Mouse (Mus musculus) spleen, adult 10 weeks (tissue): ENCODE results near the gene Acer2. TPM values are rescaled to one million over a fixed set of nuclear protein-coding genes. Genes with fewer than 3 reads are reported as not detected.

Experiments used
- polyA plus RNA-seq: library from polyadenylated mRNA; stranded (reverse); fragments of 350-450 nt; fragmentation: Illumina TruSeq; extraction: RNeasy Lipid Tissue Mini Kit (QIAGEN cat#74804); gene quantifications from one replicate; pipeline ENCODE4 v1.2.3, GENCODE M21; 2015; ENCODE audit warnings: low replicate concordance; ENCODE audit not compliant: insufficient read depth

Gene Acer2
- 4.2 TPM for polyA plus RNA-seq

DNA sequence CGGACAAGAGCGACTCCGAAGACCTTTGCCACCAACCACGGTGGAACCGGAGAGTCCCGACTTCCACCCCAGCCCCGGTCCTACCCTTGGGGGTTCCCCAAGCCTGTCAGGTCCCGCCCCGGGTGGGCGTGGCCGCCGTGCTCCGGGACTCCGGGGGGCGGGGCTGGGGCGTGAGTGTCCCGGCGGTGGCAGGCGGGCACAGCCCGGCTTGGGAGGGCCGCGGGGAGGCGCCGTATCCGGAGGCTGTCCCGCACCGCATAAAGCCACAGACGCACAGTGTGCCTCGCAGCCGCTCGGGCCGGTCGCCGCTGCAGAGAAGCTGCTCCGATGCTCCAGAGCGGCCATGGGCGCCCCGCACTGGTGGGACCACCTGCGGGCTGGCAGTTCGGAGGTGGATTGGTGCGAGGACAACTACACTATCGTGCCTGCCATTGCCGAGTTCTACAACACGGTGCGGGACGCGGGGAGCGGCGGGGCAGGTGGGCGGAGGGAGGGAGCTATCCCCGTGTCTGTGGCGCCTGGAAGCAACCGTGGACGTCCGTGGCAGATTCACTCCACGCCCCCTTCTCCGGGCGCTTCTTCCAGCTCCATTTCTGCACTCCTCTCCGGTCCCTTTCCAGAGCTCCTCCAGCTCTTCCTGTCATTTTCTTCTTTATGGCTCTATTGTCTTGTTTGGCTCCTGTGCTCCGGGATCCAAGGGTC, at the start of gene Acer2:
Acer2 (plus strand) TSS at position 251 of the 702 bp plus-strand sequence.

DNA sequence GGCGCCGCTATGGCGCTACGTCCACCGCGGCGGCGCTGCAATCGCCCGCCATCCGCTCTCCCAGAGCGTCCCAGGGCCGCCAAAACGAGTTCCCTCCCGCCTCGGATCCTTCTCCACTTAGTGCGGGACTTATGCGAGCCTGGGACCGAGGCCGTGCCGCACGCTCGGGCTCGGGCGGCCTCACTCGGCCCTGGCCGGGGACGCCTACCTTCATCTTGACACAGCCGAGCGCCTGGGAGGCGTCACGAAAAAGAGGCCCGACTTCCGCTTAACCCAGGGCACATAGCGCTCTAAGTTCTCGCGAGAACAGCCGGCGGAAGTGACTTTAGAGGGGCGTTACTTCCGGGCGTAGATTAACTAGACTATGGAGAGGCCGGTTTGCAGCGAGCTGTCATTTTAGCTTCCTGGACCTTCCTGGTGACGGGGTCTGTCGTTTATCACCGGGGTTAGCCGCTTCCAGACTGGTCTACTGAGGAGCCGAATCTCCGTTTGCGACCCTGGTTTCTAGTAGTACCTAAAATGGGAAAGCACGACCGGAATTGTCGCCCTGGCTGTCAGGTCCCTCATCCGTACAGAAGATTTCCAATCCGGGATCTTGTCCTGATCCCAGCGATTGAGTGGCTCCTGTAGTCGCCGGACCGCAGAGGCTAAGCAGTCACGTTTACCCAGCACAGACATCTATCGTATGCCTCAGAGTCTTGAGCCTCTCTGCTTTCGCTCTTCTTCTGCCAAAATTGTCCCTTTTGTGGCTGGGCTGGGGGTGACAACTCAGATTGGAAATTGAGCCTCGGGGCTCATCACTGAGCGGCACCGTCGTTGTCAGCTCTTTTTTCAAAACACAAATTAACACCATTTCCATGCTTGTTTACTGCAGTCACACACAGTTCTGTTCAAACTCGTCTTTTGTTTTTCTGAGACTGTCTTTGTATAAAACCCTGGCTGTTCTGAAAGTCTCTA, 16.8 kb upstream of the Acer2 start, which contains the start of gene Rps6:
Rps6 (minus strand) TSS at position 300 of the 957 bp plus-strand sequence.

Other genes with a start within 250 kb of the Acer2 start
- gene Plin2, start 204.3 kb upstream of the Acer2 start, polyA plus RNA-seq: 46.8 TPM
- gene Dennd4c, start 125.8 kb upstream of the Acer2 start, polyA plus RNA-seq: 18.8 TPM
- gene Rps6, start 17.0 kb upstream of the Acer2 start, polyA plus RNA-seq: 3,155 TPM